Mouse (Mus musculus): ENCODE results near the gene Gpt2.

- TF ChIP-seq POLR2A (IDR thresholded peaks at IDR 0.05; ENCODE audit: low read depth, low read length) (no peak), CTCF (conservative IDR thresholded peaks at IDR 0.05; ENCODE audit: insufficient read depth, insufficient read length, low read depth, low read length) (no peak)
Measured at GRCm38 (mm10) chr8:85517336-85517735, 25.0 kb downstream of the Gpt2 start.
